Mouse (Mus musculus) forebrain, embryonic 16.5 days (tissue): ENCODE data around the gene Tmem270. TPM values are rescaled to one million over a fixed set of nuclear protein-coding genes. Genes with fewer than 3 reads are reported as not detected.

Source experiments
- ATAC-seq: fragments of 200-750 bp; cut with Nextera tagmentation; 2 replicates; pipeline ENCODE4 v1.8.0; 2017; ENCODE audit warnings: mild to moderate bottlenecking, moderate library complexity
- H3K27ac ChIP-seq: fragments of 300-500 bp; sonication (generic); 2 replicates; pipeline ENCODE4 v1.5.1; 2014; ENCODE audit warnings: low read length, control low read depth
- H3K27me3 ChIP-seq: fragments of 300-500 bp; sonication (generic); replicated peaks from 2 replicates; pipeline ENCODE4 v1.6.1; 2014; ENCODE audit warnings: low read length; ENCODE audit not compliant: control insufficient read depth, insufficient read depth
- H3K36me3 ChIP-seq: fragments of 300-500 bp; sonication (generic); 2 replicates; pipeline ENCODE4 v1.6.1; 2014; ENCODE audit not compliant: control insufficient read depth, insufficient read depth
- H3K4me1 ChIP-seq: fragments of 300-500 bp; sonication (generic); replicated peaks from 2 replicates; pipeline ENCODE4 v1.6.1; 2014; ENCODE audit warnings: low read length; ENCODE audit not compliant: control insufficient read depth, insufficient read depth
- H3K4me2 ChIP-seq: fragments of 300-500 bp; sonication (generic); 2 replicates; pipeline ENCODE4 v1.6.1; 2014; ENCODE audit warnings: mild to moderate bottlenecking, low read length, control low read depth
- H3K4me3 ChIP-seq: fragments of 300-500 bp; sonication (generic); replicated peaks from 2 replicates; pipeline ENCODE4 v1.5.1; 2014; ENCODE audit warnings: mild to moderate bottlenecking, low read length, control low read depth
- H3K9ac ChIP-seq: fragments of 300-500 bp; sonication (generic); replicated peaks from 2 replicates; pipeline ENCODE4 v1.6.1; 2014; ENCODE audit warnings: low read depth, low read length, control low read depth
- H3K9me3 ChIP-seq: fragments of 300-500 bp; sonication (generic); 2 replicates; pipeline ENCODE4 v1.6.1; 2016; ENCODE audit warnings: low read length; ENCODE audit not compliant: control insufficient read depth
- WGBS: fragments of 180-500 bp; shearing (Covaris S2); extraction: QIAGEN DNeasy Blood & Tissue Kit; methylation state at CpG from one replicate; pipeline ENCODE4 v1.1.7; 2014; 5-methylcytosine and 5-hydroxymethylcytosine counted together
- polyA plus RNA-seq: library from polyadenylated mRNA; unstranded; fragments of >200 nt; fragmentation: Nextera tagmentation; extraction: Ambion mirVana; gene quantifications from 2 replicates; pipeline ENCODE4 v1.2.1, GENCODE M21; 2015

Gene Tmem270
- polyA plus RNA-seq, 1 experiment from 2014 or later = not detected

DNA sequence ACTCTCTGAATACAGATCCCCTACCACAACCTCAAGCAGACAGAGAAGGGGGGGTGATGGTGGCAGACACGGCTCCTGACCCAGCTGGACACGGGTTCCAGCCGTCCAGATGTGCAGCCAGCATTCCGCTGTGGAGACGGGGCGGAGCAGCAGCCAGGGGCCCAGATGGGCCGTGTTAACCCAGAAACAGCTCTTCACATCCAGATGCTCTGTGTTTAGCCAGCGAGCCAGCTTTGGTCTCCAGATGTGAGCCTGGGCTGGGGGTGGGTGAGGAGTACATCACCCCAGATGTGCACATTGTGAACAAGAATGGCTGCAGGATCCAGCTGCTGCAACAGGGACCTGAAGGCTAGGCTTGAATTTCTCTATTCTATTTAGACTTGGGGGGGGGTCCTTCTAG lies 11.2 kb downstream of the Tmem270 start:
- no peak overlapping the region for H3K4me2 ChIP-seq
- H3K9me3 ChIP-seq = no peaks in the 10 kb centered on the region
- no peaks in the 10 kb centered on the region for H3K27me3 ChIP-seq
- no peak overlapping the region for H3K27ac ChIP-seq
- no peak for ATAC-seq
- WGBS = 84% methylated on average over 8 of the region's 8 CpGs
- no peak overlapping the region for H3K9ac ChIP-seq
- H3K36me3 ChIP-seq = no peaks in the 10 kb centered on the region
- H3K4me1 ChIP-seq = no peaks in the 10 kb centered on the region
- H3K4me3 ChIP-seq = no peak overlapping the region

DNA sequence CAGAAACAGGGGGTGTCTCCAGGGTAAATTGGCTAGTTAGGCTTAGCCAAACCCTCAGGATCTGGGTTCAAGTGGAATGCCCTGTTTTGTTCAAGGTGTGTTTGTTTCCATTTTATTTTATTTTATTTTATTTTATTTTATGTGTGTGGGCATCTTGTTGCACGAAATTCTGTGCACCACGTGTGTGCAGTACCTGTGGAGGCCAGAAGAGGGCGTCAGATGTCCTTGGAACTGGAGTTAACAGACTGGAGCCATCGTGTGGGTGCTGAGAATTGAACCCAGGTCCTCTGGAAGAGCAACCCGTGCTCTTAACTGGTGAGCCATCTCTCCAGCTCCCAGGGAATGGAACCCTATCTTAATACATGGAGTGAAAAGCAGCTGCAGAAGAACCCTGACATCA lies 13.8 kb downstream of the Tmem270 start:
- Histone ChIP-seq H3K9me3 (no peaks in the 10 kb centered on the region), H3K4me2 (no peak overlapping the region), H3K9ac (no peak overlapping the region), H3K36me3 (no peaks in the 10 kb centered on the region), H3K27ac (no peak overlapping the region), H3K4me3 (no peak overlapping the region), H3K27me3 (no peaks in the 10 kb centered on the region), H3K4me1 (no peaks in the 10 kb centered on the region)
- 78% methylated on average over 5 of the region's 5 CpGs for WGBS
- no peak for ATAC-seq

DNA sequence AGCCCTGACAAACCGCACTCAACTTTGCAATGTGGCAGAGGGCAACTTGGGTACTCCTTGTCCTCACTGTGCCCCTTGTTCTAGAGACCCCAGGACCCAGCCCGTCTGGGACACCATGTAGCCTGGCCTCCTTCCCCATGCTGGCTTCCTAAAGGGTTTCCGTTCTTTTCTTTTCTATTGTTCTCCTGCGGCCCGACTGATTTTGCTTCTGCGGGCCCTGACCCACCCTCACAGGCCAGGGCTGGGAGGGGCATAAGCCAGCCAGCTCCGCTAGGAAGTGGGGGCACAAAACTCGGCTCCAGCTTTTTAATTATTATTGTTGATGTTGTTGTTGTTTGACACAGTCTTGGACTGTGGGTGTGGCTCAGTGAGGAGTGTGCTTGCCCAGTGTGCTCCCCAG lies 15.0 kb downstream of the Tmem270 start:
- Histone ChIP-seq H3K4me3 (no peak overlapping the region), H3K27ac (no peak overlapping the region), H3K9ac (no peak overlapping the region), H3K36me3 (no peaks in the 10 kb centered on the region), H3K9me3 (no peaks in the 10 kb centered on the region), H3K27me3 (no peaks in the 10 kb centered on the region), H3K4me2 (no peak overlapping the region), H3K4me1 (no peaks in the 10 kb centered on the region)
- no peak for ATAC-seq
- WGBS = 54% methylated on average over 8 of the region's 8 CpGs

DNA sequence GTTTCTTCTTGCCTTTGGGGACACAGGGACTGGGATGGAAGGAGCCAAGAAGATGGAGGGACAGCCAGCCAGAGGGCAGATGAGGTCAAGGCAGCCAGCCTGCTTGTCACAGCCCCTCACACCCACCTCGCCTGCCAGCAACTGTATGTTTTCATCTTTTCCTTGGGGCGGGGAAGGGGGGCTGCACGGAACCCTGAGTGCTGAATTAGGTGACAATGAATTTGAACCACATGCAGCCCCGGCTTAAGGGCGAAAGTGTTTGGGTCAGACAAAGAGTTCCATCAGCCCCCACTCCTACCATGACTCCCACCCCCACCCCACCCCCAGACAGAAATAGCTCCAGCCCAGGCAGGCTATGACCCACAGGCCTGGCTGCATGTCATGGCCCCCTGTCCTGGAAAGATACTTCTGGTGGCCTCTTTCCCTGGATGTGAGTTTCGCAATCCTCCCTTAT lies 15.9 kb downstream of the Tmem270 start:
- Histone ChIP-seq H3K4me3 (no peak overlapping the region), H3K4me2 (no peak overlapping the region), H3K27ac (no peak overlapping the region), H3K36me3 (no peaks in the 10 kb centered on the region), H3K9ac (no peak overlapping the region), H3K27me3 (no peaks in the 10 kb centered on the region), H3K9me3 (no peaks in the 10 kb centered on the region), H3K4me1 (no peaks in the 10 kb centered on the region)
- ATAC-seq = no peak
- WGBS = 84% methylated on average over 6 of the region's 6 CpGs

DNA sequence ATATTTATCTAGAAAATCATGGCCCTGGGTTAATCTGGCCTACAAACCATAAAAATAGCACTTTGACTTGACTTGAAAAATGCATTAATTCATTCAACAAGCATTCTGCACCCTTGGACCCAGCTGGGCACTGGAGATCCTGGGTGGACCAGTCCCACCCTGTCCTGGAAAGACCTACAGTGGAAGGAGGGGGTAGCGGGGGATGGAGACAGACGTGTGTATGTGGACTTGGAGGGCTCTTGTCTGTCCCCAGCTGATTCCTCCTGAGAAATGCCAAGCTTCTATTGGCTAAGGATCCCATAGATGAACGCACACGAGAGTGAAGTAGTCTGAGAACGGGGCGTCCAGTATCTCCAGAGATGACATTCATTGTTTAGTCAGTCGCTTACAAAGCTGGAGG lies 18.0 kb downstream of the Tmem270 start:
- H3K4me1 ChIP-seq = no peaks in the 10 kb centered on the region
- H3K27ac ChIP-seq = no peak overlapping the region
- no peak overlapping the region for H3K4me3 ChIP-seq
- ATAC-seq = no peak
- no peaks in the 10 kb centered on the region for H3K9me3 ChIP-seq
- no peak overlapping the region for H3K4me2 ChIP-seq
- 84% methylated on average over 7 of the region's 7 CpGs for WGBS
- no peaks in the 10 kb centered on the region for H3K36me3 ChIP-seq
- H3K9ac ChIP-seq = no peak overlapping the region
- no peaks in the 10 kb centered on the region for H3K27me3 ChIP-seq

GRCm38 (mm10) chr5:134887447-134888335 lies 18.8 kb downstream of the Tmem270 start:
- ATAC-seq = no peak
- no peak overlapping the region for H3K27ac ChIP-seq

GRCm38 (mm10) chr5:134883077-134883476 lies 23.5 kb downstream of the Tmem270 start:
- H3K4me2 ChIP-seq = no peak overlapping the region
- 64% methylated on average over 3 of the region's 3 CpGs for WGBS
- no peaks in the 10 kb centered on the region for H3K9me3 ChIP-seq
- H3K9ac ChIP-seq = no peak overlapping the region
- H3K36me3 ChIP-seq = no peaks in the 10 kb centered on the region
- no peaks in the 10 kb centered on the region for H3K4me1 ChIP-seq
- no peak overlapping the region for H3K27ac ChIP-seq
- H3K4me3 ChIP-seq = no peak overlapping the region
- H3K27me3 ChIP-seq = no peaks in the 10 kb centered on the region
- ATAC-seq = no peak

More at GRCm38 (mm10) chr5:134887447-134888335, 18.8 kb downstream of the Tmem270 start:
- WGBS = 46% methylated on average over 18 of the region's 18 CpGs
- no peak overlapping the region for H3K4me2 ChIP-seq
- no peak overlapping the region for H3K9ac ChIP-seq
- no peaks in the 10 kb centered on the region for H3K4me1 ChIP-seq
- no peaks in the 10 kb centered on the region for H3K9me3 ChIP-seq
- H3K4me3 ChIP-seq = no peak overlapping the region
- no peaks in the 10 kb centered on the region for H3K36me3 ChIP-seq
- no peaks in the 10 kb centered on the region for H3K27me3 ChIP-seq

DNA sequence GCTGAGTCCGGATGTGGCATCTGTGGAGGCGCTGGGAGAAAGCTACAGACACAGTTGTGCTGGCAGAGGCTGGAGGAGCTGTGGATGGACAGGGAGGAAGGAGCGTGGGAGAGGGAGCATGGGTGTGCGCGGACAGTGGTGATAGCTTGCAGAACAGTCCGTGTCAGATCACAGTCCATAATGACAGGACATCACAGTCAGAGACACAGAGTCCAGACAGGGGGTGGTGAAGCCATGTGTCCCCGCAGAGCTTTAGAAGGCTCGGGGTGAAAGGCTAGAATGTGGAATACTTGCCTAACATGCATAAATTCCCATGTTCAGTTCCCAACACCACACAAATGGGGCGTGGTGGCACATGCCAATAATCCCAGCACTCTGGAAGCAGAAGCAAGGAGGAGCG lies 29.7 kb downstream of the Tmem270 start:
- no peak overlapping the region for H3K9ac ChIP-seq
- H3K4me2 ChIP-seq = no peak overlapping the region
- H3K27ac ChIP-seq = no peak overlapping the region
- H3K4me3 ChIP-seq = no peak overlapping the region
- H3K36me3 ChIP-seq = no peaks in the 10 kb centered on the region
- no peak for ATAC-seq
- WGBS = 84% methylated on average over 10 of the region's 10 CpGs
- H3K9me3 ChIP-seq = no peaks in the 10 kb centered on the region
- H3K4me1 ChIP-seq = no peaks in the 10 kb centered on the region; the same call in 1 of the 2 replicates
- no peaks in the 10 kb centered on the region for H3K27me3 ChIP-seq

- Histone ChIP-seq H3K4me3 (no peak overlapping the region), H3K4me2 (no peak overlapping the region), H3K36me3 (no peaks in the 10 kb centered on the region), H3K9me3 (no peaks in the 10 kb centered on the region), H3K9ac (no peak overlapping the region), H3K4me1 (no peaks in the 10 kb centered on the region; the same call in 1 of the 2 replicates), H3K27ac (no peak overlapping the region), H3K27me3 (no peaks in the 10 kb centered on the region)
- 90% methylated on average over 5 of the region's 5 CpGs for WGBS
- ATAC-seq = no peak
Measured at GRCm38 (mm10) chr5:134875245-134875644, 31.3 kb downstream of the Tmem270 start.
